Mouse (Mus musculus) thymus, adult 2 months (tissue): ENCODE results near the gene Tmem202.

ENCODE experiments used
- CTCF ChIP-seq: fragments of 200-500 bp; IDR thresholded peaks from 2 replicates; pipeline ENCODE4 v1.5.1; 2012; ENCODE audit warnings: mild to moderate bottlenecking, control low read depth, low read length, moderate library complexity, borderline replicate concordance; ENCODE audit not compliant: control insufficient read depth, poor library complexity, insufficient read depth; ENCODE audit errors: extremely low read depth
- POLR2A ChIP-seq: fragments of 200-500 bp; IDR thresholded peaks from 2 replicates; pipeline ENCODE4 v1.6.1; 2012; ENCODE audit warnings: mild to moderate bottlenecking, low read length, control low read depth, moderate library complexity; ENCODE audit not compliant: control insufficient read depth, poor library complexity, insufficient read depth; ENCODE audit errors: extremely low read depth

DNA sequence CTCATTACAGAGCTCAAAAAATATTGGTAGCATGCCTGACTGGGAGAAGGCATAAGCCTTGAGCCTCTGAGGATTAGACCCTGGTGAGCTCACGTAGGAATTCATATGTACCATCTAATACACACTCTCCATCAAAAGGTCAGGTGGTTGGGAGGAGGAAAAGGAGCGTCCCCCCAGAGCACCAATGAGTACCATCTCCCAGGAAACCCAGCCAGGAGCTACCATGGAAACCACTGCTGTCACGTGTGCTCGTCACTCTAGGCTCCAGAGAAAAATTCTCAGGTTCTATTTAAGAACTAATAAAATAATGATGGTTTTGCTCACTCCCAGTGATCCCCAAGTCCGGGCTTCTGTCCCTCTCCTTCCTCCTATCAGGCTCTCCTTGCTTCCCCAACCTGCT lies 48.6 kb upstream of the Tmem202 start:
- TF ChIP-seq CTCF (no peak), POLR2A (no peak)
